Mouse (Mus musculus) monocyte, adult 5-6 weeks (primary cell): Measurements from ENCODE around the gene Rnf180. TPM values are rescaled to one million over a fixed set of nuclear protein-coding genes. Genes with fewer than 3 reads are reported as not detected.

Experiments
- ATAC-seq: fragments of 153-309, 156-312 bp; replicated peaks from 2 replicates; pipeline ENCODE4 v1.8.0; 2017; ENCODE audit warnings: mild to moderate bottlenecking; ENCODE audit not compliant: low TSS enrichment, insufficient number of reproducible peaks, severe bottlenecking, poor library complexity, low FRiP score
- total RNA-seq: library from RNA; stranded (forward); fragments of 200-1000, 200-491, 200-594 nt; gene quantifications from 3 replicates; pipeline ENCODE4 v1.2.3, GENCODE M21; 2017

Rnf180 gene
- total RNA-seq, result 0.29 TPM in 1 of 3 replicates, not detected in the others

- no peak for ATAC-seq
These were observed at the start of gene Rnf180 for GRCm38 (mm10) chr13:105294715-105295114. TSS of gene Rnf180 (minus strand) at chr13:105294815.

- no peak for ATAC-seq
These were observed 36.8 kb upstream of the Rnf180 start for GRCm38 (mm10) chr13:105331199-105331968.

GRCm38 (mm10) chr13:105326946-105327345 is 32.3 kb upstream of the Rnf180 start:
- no peak for ATAC-seq

- ATAC-seq, result no peak
These were observed 22.3 kb upstream of the Rnf180 start for GRCm38 (mm10) chr13:105316926-105317325.

- ATAC-seq, result no peak
These were observed 21.4 kb upstream of the Rnf180 start for GRCm38 (mm10) chr13:105316009-105316408.

- no peak for ATAC-seq
These were observed 18.1 kb upstream of the Rnf180 start for GRCm38 (mm10) chr13:105312763-105313162.

GRCm38 (mm10) chr13:105310562-105310961 is 15.9 kb upstream of the Rnf180 start:
- ATAC-seq, result peak; percentile 92

- no peak for ATAC-seq
These were observed 10.9 kb upstream of the Rnf180 start for GRCm38 (mm10) chr13:105305513-105305912.

- no peak for ATAC-seq
These were observed 9.4 kb upstream of the Rnf180 start for GRCm38 (mm10) chr13:105304054-105304453.

GRCm38 (mm10) chr13:105300009-105300346 is 5.4 kb upstream of the Rnf180 start:
- peak; percentile 74 for ATAC-seq

- no peak for ATAC-seq
These were observed 4.8 kb upstream of the Rnf180 start for GRCm38 (mm10) chr13:105299162-105300008.

GRCm38 (mm10) chr13:105293781-105294667 is 591 bp downstream of the Rnf180 start:
- no peak for ATAC-seq

GRCm38 (mm10) chr13:105291816-105292215 is 2.8 kb downstream of the Rnf180 start:
- no peak for ATAC-seq

GRCm38 (mm10) chr13:105290594-105290993 is 4.0 kb downstream of the Rnf180 start:
- ATAC-seq, result no peak

GRCm38 (mm10) chr13:105290021-105290420 is 4.6 kb downstream of the Rnf180 start:
- ATAC-seq, result no peak

- ATAC-seq, result no peak
These were observed 15.1 kb downstream of the Rnf180 start for GRCm38 (mm10) chr13:105279397-105280018.

GRCm38 (mm10) chr13:105270394-105271094 is 24.1 kb downstream of the Rnf180 start:
- no peak for ATAC-seq

- no peak for ATAC-seq
These were observed 27.2 kb downstream of the Rnf180 start for GRCm38 (mm10) chr13:105267464-105267863.
